Mouse (Mus musculus) embryonic facial prominence, embryonic 15.5 days (tissue): ENCODE measurements around the gene Rdh7. TPM values are rescaled to one million over a fixed set of nuclear protein-coding genes. Genes with fewer than 3 reads are reported as not detected.

Source experiments
- ATAC-seq: fragments of 200-750 bp; cut with Nextera tagmentation; 2 replicates; pipeline ENCODE4 v1.8.0; 2017; ENCODE audit warnings: low read depth, moderate TSS enrichment; ENCODE audit not compliant: insufficient number of reproducible peaks, low FRiP score, low TSS enrichment
- H3K27ac ChIP-seq: fragments of 300-500 bp; sonication (generic); replicated peaks from 2 replicates; pipeline ENCODE4 v1.5.1; 2015; ENCODE audit warnings: mild to moderate bottlenecking, inconsistent platforms
- H3K27me3 ChIP-seq: fragments of 300-500 bp; sonication (generic); 2 replicates; pipeline ENCODE4 v1.6.1; 2015; ENCODE audit warnings: inconsistent platforms
- H3K36me3 ChIP-seq: fragments of 300-500 bp; sonication (generic); 2 replicates; pipeline ENCODE4 v1.6.1; 2015; ENCODE audit warnings: mild to moderate bottlenecking, inconsistent platforms
- H3K4me1 ChIP-seq: fragments of 300-500 bp; sonication (generic); 2 replicates; pipeline ENCODE4 v1.6.1; 2015; ENCODE audit warnings: inconsistent platforms
- H3K4me2 ChIP-seq: fragments of 300-500 bp; sonication (generic); replicated peaks from 2 replicates; pipeline ENCODE4 v1.6.1; 2015; ENCODE audit warnings: mild to moderate bottlenecking, inconsistent platforms
- H3K4me3 ChIP-seq: fragments of 300-500 bp; sonication (generic); replicated peaks from 2 replicates; pipeline ENCODE4 v1.5.1; 2015; ENCODE audit warnings: mild to moderate bottlenecking, inconsistent platforms
- H3K9ac ChIP-seq: fragments of 300-500 bp; sonication (generic); 2 replicates; pipeline ENCODE4 v1.6.1; 2015; ENCODE audit warnings: inconsistent platforms
- H3K9me3 ChIP-seq: fragments of 300-500 bp; sonication (generic); replicated peaks from 2 replicates; pipeline ENCODE4 v1.6.1; 2016; ENCODE audit warnings: inconsistent platforms
- WGBS: fragments of 180-500 bp; shearing (Covaris S2); methylation state at CpG from one replicate; pipeline ENCODE4 v1.1.7; 2015; 5-methylcytosine and 5-hydroxymethylcytosine counted together
- polyA plus RNA-seq: library from polyadenylated mRNA; unstranded; fragments of >200 nt; fragmentation: Nextera tagmentation; extraction: Ambion mirVana; gene quantifications from 2 replicates; pipeline ENCODE4 v1.2.1, GENCODE M21; 2015

Rdh7 gene
- polyA plus RNA-seq, 1 experiment from 2014 or later, result not detected

GRCm38 (mm10) chr10:127891481-127891880, 2.9 kb upstream of the Rdh7 start:
- ATAC-seq, result no peak

GRCm38 (mm10) chr10:127886971-127887370, 1.6 kb downstream of the Rdh7 start:
- no peak for ATAC-seq
- Histone ChIP-seq H3K36me3 (no peaks in the 10 kb centered on the region), H3K9ac (no peak overlapping the region), H3K9me3 (no peaks in the 10 kb centered on the region), H3K4me3 (no peak overlapping the region), H3K4me1 (no peaks in the 10 kb centered on the region), H3K4me2 (no peak overlapping the region), H3K27me3 (no peaks in the 10 kb centered on the region), H3K27ac (no peak overlapping the region)
- WGBS, result 58% methylated on average over 4 of the region's 4 CpGs

More at GRCm38 (mm10) chr10:127891481-127891880, 2.9 kb upstream of the Rdh7 start:
- Histone ChIP-seq H3K27me3 (no peaks in the 10 kb centered on the region), H3K36me3 (no peaks in the 10 kb centered on the region), H3K9me3 (no peaks in the 10 kb centered on the region), H3K9ac (no peak overlapping the region), H3K4me1 (no peaks in the 10 kb centered on the region), H3K27ac (no peak overlapping the region), H3K4me3 (no peak overlapping the region), H3K4me2 (no peak overlapping the region)
- WGBS, result 70% methylated on average over 1 of the region's 1 CpGs

- Histone ChIP-seq H3K9me3 (no peaks in the 10 kb centered on the region), H3K4me3 (no peak overlapping the region), H3K27ac (no peak overlapping the region), H3K36me3 (no peaks in the 10 kb centered on the region), H3K27me3 (no peaks in the 10 kb centered on the region), H3K9ac (no peak overlapping the region), H3K4me1 (no peaks in the 10 kb centered on the region), H3K4me2 (no peak overlapping the region)
- WGBS, result 80% methylated on average over 1 of the region's 1 CpGs
- no peak for ATAC-seq
These were observed 2.1 kb downstream of the Rdh7 start for GRCm38 (mm10) chr10:127886551-127886950.

GRCm38 (mm10) chr10:127881041-127881440, 7.6 kb downstream of the Rdh7 start:
- Histone ChIP-seq H3K9me3 (no peaks in the 10 kb centered on the region), H3K4me3 (no peak overlapping the region), H3K36me3 (no peaks in the 10 kb centered on the region), H3K27ac (no peak overlapping the region), H3K9ac (no peak overlapping the region), H3K4me1 (no peaks in the 10 kb centered on the region), H3K27me3 (no peaks in the 10 kb centered on the region), H3K4me2 (no peak overlapping the region)
- no peak for ATAC-seq
- WGBS, result 79% methylated on average over 4 of the region's 4 CpGs

- Histone ChIP-seq H3K9ac (no peak overlapping the region), H3K4me2 (no peak overlapping the region), H3K27ac (no peak overlapping the region), H3K4me1 (no peaks in the 10 kb centered on the region), H3K4me3 (no peak overlapping the region), H3K36me3 (no peaks in the 10 kb centered on the region), H3K27me3 (no peaks in the 10 kb centered on the region), H3K9me3 (no peaks in the 10 kb centered on the region)
- no peak; the same call in 1 of the 2 replicates for ATAC-seq
- 75% methylated on average over 3 of the region's 3 CpGs for whole genome bisulfite sequencing
These were observed 9.4 kb downstream of the Rdh7 start for GRCm38 (mm10) chr10:127879155-127879688.

GRCm38 (mm10) chr10:127878262-127879057, 10.2 kb downstream of the Rdh7 start:
- Histone ChIP-seq H3K27me3 (no peaks in the 10 kb centered on the region), H3K4me1 (no peaks in the 10 kb centered on the region), H3K27ac (no peak overlapping the region), H3K4me3 (no peak overlapping the region), H3K4me2 (no peak overlapping the region), H3K36me3 (no peaks in the 10 kb centered on the region), H3K9ac (no peak overlapping the region), H3K9me3 (no peaks in the 10 kb centered on the region)
- WGBS, result 75% methylated on average over 3 of the region's 3 CpGs
- no peak for ATAC-seq

- WGBS, result 50% methylated on average over 2 of the region's 2 CpGs
- no peak for ATAC-seq
- Histone ChIP-seq H3K4me2 (no peak overlapping the region), H3K36me3 (no peaks in the 10 kb centered on the region), H3K9me3 (no peaks in the 10 kb centered on the region), H3K4me3 (no peak overlapping the region), H3K9ac (no peak overlapping the region), H3K4me1 (no peaks in the 10 kb centered on the region), H3K27me3 (no peaks in the 10 kb centered on the region), H3K27ac (no peak overlapping the region)
These were observed 10.9 kb downstream of the Rdh7 start for GRCm38 (mm10) chr10:127877681-127878080.

- Histone ChIP-seq H3K36me3 (no peaks in the 10 kb centered on the region), H3K9me3 (no peaks in the 10 kb centered on the region), H3K4me1 (no peaks in the 10 kb centered on the region), H3K9ac (no peak overlapping the region), H3K4me2 (no peak overlapping the region), H3K4me3 (no peak overlapping the region), H3K27me3 (no peaks in the 10 kb centered on the region), H3K27ac (no peak overlapping the region)
- ATAC-seq, result no peak
- 71% methylated on average over 4 of the region's 4 CpGs for WGBS
These were observed 16.1 kb downstream of the Rdh7 start for GRCm38 (mm10) chr10:127872484-127872883.

GRCm38 (mm10) chr10:127866232-127866631, 22.4 kb downstream of the Rdh7 start, which contains the start of gene Rdh16f2:
Rdh16f2 (plus strand) TSS chr10:127866474.
- WGBS, result 78% methylated on average over 3 of the region's 3 CpGs
- no peak within 1 kb of the TSS for H3K27ac ChIP-seq
- no peaks in the 10 kb centered on the region for H3K36me3 ChIP-seq
- H3K4me1 ChIP-seq, result no peaks in the 10 kb centered on the region
- no peak within 1 kb of the TSS for H3K4me3 ChIP-seq
- H3K4me2 ChIP-seq, result no peak within 1 kb of the TSS
- H3K27me3 ChIP-seq, result no peaks in the 10 kb centered on the region
- H3K9me3 ChIP-seq, result no peaks in the 10 kb centered on the region
- H3K9ac ChIP-seq, result no peak within 1 kb of the TSS
- ATAC-seq, result no peak

GRCm38 (mm10) chr10:127864931-127865330, 23.7 kb downstream of the Rdh7 start:
- H3K27ac ChIP-seq, result no peak overlapping the region
- H3K9me3 ChIP-seq, result no peaks in the 10 kb centered on the region
- H3K36me3 ChIP-seq, result no peaks in the 10 kb centered on the region
- no peak overlapping the region for H3K4me3 ChIP-seq
- no peak for ATAC-seq
- H3K4me1 ChIP-seq, result no peaks in the 10 kb centered on the region
- no peak overlapping the region for H3K9ac ChIP-seq
- no peak overlapping the region for H3K4me2 ChIP-seq
- no peaks in the 10 kb centered on the region for H3K27me3 ChIP-seq

- Histone ChIP-seq H3K27ac (no peak overlapping the region), H3K9me3 (no peaks in the 10 kb centered on the region), H3K4me2 (no peak overlapping the region), H3K4me1 (no peaks in the 10 kb centered on the region), H3K36me3 (no peaks in the 10 kb centered on the region), H3K9ac (no peak overlapping the region), H3K27me3 (no peaks in the 10 kb centered on the region), H3K4me3 (no peak overlapping the region)
- no peak for ATAC-seq
These were observed 32.2 kb downstream of the Rdh7 start for GRCm38 (mm10) chr10:127856376-127856775.

GRCm38 (mm10) chr10:127849628-127850027, 39.0 kb downstream of the Rdh7 start, which contains the start of gene Rdh19:
Rdh19 (plus strand) TSS chr10:127849928.
- 75% methylated on average over 1 of the region's 1 CpGs for WGBS
- H3K4me1 ChIP-seq, result no peaks in the 10 kb centered on the region
- no peak for ATAC-seq
- no peak within 1 kb of the TSS for H3K9ac ChIP-seq
- H3K4me3 ChIP-seq, result no peak within 1 kb of the TSS
- no peak within 1 kb of the TSS for H3K27ac ChIP-seq
- no peaks in the 10 kb centered on the region for H3K36me3 ChIP-seq
- H3K27me3 ChIP-seq, result no peaks in the 10 kb centered on the region
- no peaks in the 10 kb centered on the region for H3K9me3 ChIP-seq
- H3K4me2 ChIP-seq, result no peak within 1 kb of the TSS
